Mouse (Mus musculus) embryonic fibroblast, embryonic 13.5 days (primary cell): ENCODE results near the gene Chchd4.

ENCODE experiments used
- CTCF ChIP-seq: IDR thresholded peaks from 2 replicates; pipeline ENCODE4 v1.5.1; 2011; ENCODE audit warnings: mild to moderate bottlenecking, control low read depth, low read length, moderate library complexity, borderline replicate concordance; ENCODE audit not compliant: insufficient read depth
- POLR2A ChIP-seq: IDR thresholded peaks from 2 replicates; pipeline ENCODE4 v1.6.1; 2011; ENCODE audit warnings: low read depth, mild to moderate bottlenecking, control low read depth, low read length, moderate library complexity

DNA sequence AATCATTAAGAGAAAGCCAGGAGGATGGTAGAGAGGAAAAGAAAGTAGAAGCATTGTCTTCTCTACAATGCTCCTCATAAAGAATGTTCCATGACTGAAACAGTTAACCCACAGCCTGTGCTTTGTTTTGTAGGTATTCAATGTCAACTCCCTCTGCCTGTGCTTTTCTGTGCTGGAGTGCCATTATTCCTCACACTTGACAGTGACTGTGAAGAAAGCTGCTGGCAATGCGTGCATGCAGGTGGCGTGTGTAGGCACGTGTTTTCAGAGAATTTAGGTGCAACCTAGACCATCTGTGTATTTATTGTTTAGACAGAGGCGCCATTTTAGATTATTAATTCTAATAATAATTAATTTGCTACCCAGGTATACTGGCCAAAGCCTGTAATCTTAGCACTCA lies 49.2 kb downstream of the Chchd4 start:
- TF ChIP-seq CTCF (no peak), POLR2A (no peak)
